Mouse (Mus musculus) liver, adult 2 months (tissue): ENCODE data around the gene Raph1.

ENCODE experiments used
- CTCF ChIP-seq: fragments of 200-500 bp; IDR thresholded peaks from 2 replicates; pipeline ENCODE4 v1.5.1; 2011; ENCODE audit warnings: low read depth, low read length, control low read depth
- POLR2A ChIP-seq: fragments of 200-500 bp; IDR thresholded peaks from 2 replicates; pipeline ENCODE4 v1.6.1; 2011; ENCODE audit warnings: low read length, control low read depth; ENCODE audit not compliant: insufficient read depth; ENCODE audit errors: extremely low read depth

DNA sequence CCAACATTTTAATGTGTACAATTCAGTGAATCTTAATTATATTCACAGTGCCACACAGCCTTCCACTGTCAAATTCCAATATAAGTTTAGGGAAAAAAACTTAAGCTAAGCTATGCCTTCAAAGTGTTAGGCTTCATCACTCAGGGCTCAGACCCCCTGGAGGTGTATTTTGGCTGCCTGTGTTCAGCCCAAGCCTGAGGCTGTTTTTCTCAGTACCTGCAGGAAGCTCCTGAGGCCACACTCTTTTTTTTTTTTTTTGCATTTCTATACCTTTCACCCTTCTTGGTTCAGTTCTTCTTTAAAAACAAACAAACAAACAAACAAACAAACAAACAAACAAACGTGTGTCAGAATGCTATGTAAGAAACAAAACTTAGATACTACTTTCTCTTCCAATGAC is 23.2 kb downstream of the Raph1 start:
- TF ChIP-seq POLR2A, result no peak
- TF ChIP-seq CTCF, result no peak
